Mouse (Mus musculus) gastrocnemius, postnatal 4 days (tissue): ENCODE results near the gene Gm3376. TPM values are rescaled to one million over a fixed set of nuclear protein-coding genes. Genes with fewer than 3 reads are reported as not detected.
"Not testable (repeated sequence)": the region's sequence is repeated elsewhere in the genome, so short reads cannot be mapped to it uniquely, and the experiment has no call there.

Experiments used
- DNase-seq, 2 experiments: peaks; one replicate each; pipeline ENCODE4 v3.0.0; 2021 to 2022; ENCODE audit warnings: low spot score in 2 of 2, mixed read lengths in 2 of 2
- long read RNA-seq, 2 experiments: library from polyadenylated mRNA; stranded (forward); transcript quantifications; one replicate each; pipeline ENCODE4 v2.0.0; 2021
- total RNA-seq, 2 experiments: library from RNA; stranded (reverse); gene quantifications; 2 replicates each; pipeline ENCODE4 v1.2.3; 2021

The Gm3376 gene
- not detected for total RNA-seq
- long read RNA-seq, experiment 1, result 0 reads
- long read RNA-seq, experiment 2, result 0 reads

- DNase-seq, result not testable (repeated sequence)
Observed at GRCm38 (mm10) chrY:3771373-3771772, at the start of gene Gm3376. Gene Gm3376 (plus strand): TSS chrY:3771673.
